Mouse (Mus musculus) mouse trophoblast stem cell (cell line): ENCODE measurements at regions not wholly inside any gene's neighbourhood (a gene's known extent, or its start where the extent isn't known, plus 50 kb on each side); places are given as distances from the start of the nearest gene placed in this dataset.

Source experiments
- in situ Hi-C, 2 experiments: fragments of 300-500 bp; cut with MseI, MboI; formaldehyde crosslinking; loops; 2 replicates in 1 of 2; 3 replicates in 1 of 2; pipeline ENCODE4 v1.15.1; 2025

- in situ Hi-C loops: no loop called here
These were observed 137.7 kb downstream of the Ube2u start for GRCm38 (mm10) chr4:100616161-100616915.

GRCm38 (mm10) chr4:100616916-100617488 is 138.4 kb downstream of the Ube2u start:
- in situ Hi-C loops: no loop called here

GRCm38 (mm10) chr4:100624656-100625055 is 146.0 kb downstream of the Ube2u start:
- in situ Hi-C loops: no loop called here

- in situ Hi-C loops: no loop called here
These were observed 147.9 kb downstream of the Ube2u start for GRCm38 (mm10) chr4:100626551-100626950.

GRCm38 (mm10) chr4:100634388-100634787 is 142.1 kb upstream of the Cachd1 start:
- in situ Hi-C loops: no loop called here

- in situ Hi-C loops: no loop called here
These were observed 138.9 kb upstream of the Cachd1 start for GRCm38 (mm10) chr4:100637597-100637996.

GRCm38 (mm10) chr4:100661154-100661553 is 115.3 kb upstream of the Cachd1 start:
- in situ Hi-C loops: no loop called here

- in situ Hi-C loops: no loop called here
These were observed 111.7 kb upstream of the Cachd1 start for GRCm38 (mm10) chr4:100664619-100665264.

- in situ Hi-C loops: no loop called here
These were observed 105.9 kb upstream of the Cachd1 start for GRCm38 (mm10) chr4:100670553-100670952.

- in situ Hi-C loops: no loop called here
These were observed 101.6 kb upstream of the Cachd1 start for GRCm38 (mm10) chr4:100674916-100675315.

- in situ Hi-C loops: no loop called here
These were observed 92.7 kb upstream of the Cachd1 start for GRCm38 (mm10) chr4:100683757-100684156.

GRCm38 (mm10) chr4:100700002-100700401 is 76.5 kb upstream of the Cachd1 start:
- in situ Hi-C loops: no loop called here

GRCm38 (mm10) chr4:100700418-100700817 is 76.1 kb upstream of the Cachd1 start:
- in situ Hi-C loops: no loop called here

- in situ Hi-C loops: no loop called here
These were observed 70.5 kb upstream of the Cachd1 start for GRCm38 (mm10) chr4:100705960-100706359.

- in situ Hi-C loops: no loop called here
These were observed 69.3 kb upstream of the Cachd1 start for GRCm38 (mm10) chr4:100707125-100707524.

- in situ Hi-C loops: no loop called here
These were observed 68.2 kb upstream of the Cachd1 start for GRCm38 (mm10) chr4:100708247-100708646.

- in situ Hi-C loops: no loop called here
These were observed 62.2 kb upstream of the Cachd1 start for GRCm38 (mm10) chr4:100714240-100714639.

GRCm38 (mm10) chr4:100717601-100718000 is 58.9 kb upstream of the Cachd1 start:
- in situ Hi-C loops: no loop called here

- in situ Hi-C loops: loop anchor here (10.0 kb wide), 3 partner anchors 138 to 272 kb away; no protein-coding TSS in a partner anchor
These were observed 53.9 kb upstream of the Cachd1 start for GRCm38 (mm10) chr4:100722532-100722931.

GRCm38 (mm10) chr4:100723053-100723452 is 53.4 kb upstream of the Cachd1 start:
- in situ Hi-C loops: loop anchor here (10.0 kb wide), 3 partner anchors 138 to 272 kb away; no protein-coding TSS in a partner anchor

- in situ Hi-C loops: loop anchor here (10.0 kb wide), 3 partner anchors 141 to 269 kb away; no protein-coding TSS in a partner anchor
These were observed 50.7 kb upstream of the Cachd1 start for GRCm38 (mm10) chr4:100725811-100726210.

GRCm38 (mm10) chr4:100726496-100726895 is 50.0 kb upstream of the Cachd1 start:
- in situ Hi-C loops: loop anchor here (10.0 kb wide), 3 partner anchors 142 to 268 kb away; no protein-coding TSS in a partner anchor
